Mouse (Mus musculus) cerebellum, adult 2 months (tissue): ENCODE data around the gene Tns1.

Experiments
- CTCF ChIP-seq: fragments of 200-500 bp; IDR thresholded peaks from 2 replicates; pipeline ENCODE4 v1.5.1; 2011; ENCODE audit warnings: low read depth, mild to moderate bottlenecking, control low read depth, low read length, moderate library complexity, borderline replicate concordance; ENCODE audit not compliant: insufficient read depth
- POLR2A ChIP-seq: fragments of 200-500 bp; IDR thresholded peaks from 2 replicates; pipeline ENCODE4 v1.6.1; 2011; ENCODE audit warnings: low read length, control low read depth, borderline replicate concordance; ENCODE audit not compliant: insufficient read depth

GRCm38 (mm10) chr1:74000191-74000651 is 124.0 kb downstream of the Tns1 start:
- TF ChIP-seq CTCF (no peak), POLR2A (no peak)
